Mouse (Mus musculus) C2C12 (cell line): ENCODE measurements at regions not wholly inside any gene's neighbourhood (a gene's known extent, or its start where the extent isn't known, plus 50 kb on each side); places are given as distances from the start of the nearest gene placed in this dataset.

Experiments used
- CTCF ChIP-seq: IDR thresholded peaks from one replicate; pipeline ENCODE4 v1.5.1; 2011; ENCODE audit not compliant: control insufficient read depth, insufficient read depth, insufficient read length
- FOSL1 ChIP-seq: IDR thresholded peaks from one replicate; pipeline ENCODE4 v1.8.0; 2011; ENCODE audit warnings: mild to moderate bottlenecking, low read length; ENCODE audit not compliant: poor library complexity, insufficient read depth, severe bottlenecking
- MAX ChIP-seq: IDR thresholded peaks from one replicate; pipeline ENCODE4 v1.6.1; 2011; ENCODE audit warnings: mild to moderate bottlenecking, control low read depth

DNA sequence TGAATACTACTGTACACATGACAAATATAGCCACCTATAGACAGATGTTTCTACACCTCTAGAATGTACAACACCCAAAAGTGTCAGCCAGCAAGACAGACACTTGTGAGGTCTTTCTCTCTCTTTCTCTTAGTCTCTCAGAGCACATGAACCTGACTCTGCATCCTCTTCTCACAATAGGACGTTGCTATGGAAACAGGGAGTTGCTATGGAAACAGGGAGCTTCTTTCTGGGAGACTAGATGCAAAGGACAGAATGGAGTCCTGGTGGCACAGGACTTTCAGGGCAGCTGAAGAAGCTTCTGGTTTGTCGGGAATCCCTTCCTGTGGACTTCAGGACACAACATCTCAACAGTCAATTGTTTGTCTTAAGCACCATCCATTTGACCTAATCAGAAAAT, 230.9 kb downstream of the Tgfb2 start:
- TF ChIP-seq CTCF = no peak
- TF ChIP-seq FOSL1 = no peak
- no peak for TF ChIP-seq MAX
